Mouse (Mus musculus): ENCODE data around the gene Epas1.

The Epas1 gene

GRCm38 (mm10) chr17:86753130-86753821 is at the start of gene Epas1:
Gene Epas1 (plus strand): TSS chr17:86753700.
- DNase-seq = peak; percentile 47

- no peak for DNase-seq
Observed at GRCm38 (mm10) chr17:86705236-86705635, 48.3 kb upstream of the Epas1 start.

- no peak for DNase-seq
Observed at GRCm38 (mm10) chr17:86706467-86706866, 47.0 kb upstream of the Epas1 start.

GRCm38 (mm10) chr17:86709803-86710202 is 43.7 kb upstream of the Epas1 start:
- DNase-seq = no peak

- DNase-seq = no peak
Observed at GRCm38 (mm10) chr17:86710379-86710778, 43.1 kb upstream of the Epas1 start.

- no peak for DNase-seq
Observed at GRCm38 (mm10) chr17:86711949-86712348, 41.6 kb upstream of the Epas1 start.

GRCm38 (mm10) chr17:86712601-86713000 is 40.9 kb upstream of the Epas1 start:
- DNase-seq = no peak

GRCm38 (mm10) chr17:86713591-86713990 is 39.9 kb upstream of the Epas1 start:
- no peak for DNase-seq

- DNase-seq = no peak
Observed at GRCm38 (mm10) chr17:86724786-86725415, 28.6 kb upstream of the Epas1 start.

GRCm38 (mm10) chr17:86726480-86726879 is 27.0 kb upstream of the Epas1 start:
- no peak for DNase-seq

GRCm38 (mm10) chr17:86727031-86727430 is 26.5 kb upstream of the Epas1 start:
- DNase-seq = no peak

GRCm38 (mm10) chr17:86731273-86731672 is 22.2 kb upstream of the Epas1 start:
- no peak for DNase-seq

GRCm38 (mm10) chr17:86732024-86732423 is 21.5 kb upstream of the Epas1 start:
- peak; percentile 17 for DNase-seq

GRCm38 (mm10) chr17:86732522-86732921 is 21.0 kb upstream of the Epas1 start:
- no peak for DNase-seq

- DNase-seq = no peak
Observed at GRCm38 (mm10) chr17:86733644-86734043, 19.9 kb upstream of the Epas1 start.

- no peak for DNase-seq
Observed at GRCm38 (mm10) chr17:86738477-86738876, 15.0 kb upstream of the Epas1 start.

GRCm38 (mm10) chr17:86743351-86743941 is 10.1 kb upstream of the Epas1 start:
- DNase-seq = no peak

- no peak for DNase-seq
Observed at GRCm38 (mm10) chr17:86744943-86745342, 8.6 kb upstream of the Epas1 start.

- DNase-seq = no peak
Observed at GRCm38 (mm10) chr17:86751373-86751871, 2.1 kb upstream of the Epas1 start.

GRCm38 (mm10) chr17:86753931-86754805 is 668 bp downstream of the Epas1 start:
- no peak for DNase-seq

- DNase-seq = no peak
Observed at GRCm38 (mm10) chr17:86754806-86755571, 1.5 kb downstream of the Epas1 start.

GRCm38 (mm10) chr17:86755581-86756195 is 2.2 kb downstream of the Epas1 start:
- DNase-seq = no peak
